Mouse (Mus musculus) heart, embryonic 15.5 days (tissue): Measurements from ENCODE around the gene Ide. TPM values are rescaled to one million over a fixed set of nuclear protein-coding genes. Genes with fewer than 3 reads are reported as not detected.

ENCODE experiments used
- ATAC-seq: fragments of 200-750 bp; cut with Nextera tagmentation; replicated peaks from 2 replicates; pipeline ENCODE4 v1.8.0; 2017; ENCODE audit warnings: low read depth, moderate TSS enrichment; ENCODE audit not compliant: insufficient number of reproducible peaks, insufficient read depth, low FRiP score
- H3K27ac ChIP-seq: fragments of 300-500 bp; sonication (generic); 2 replicates; pipeline ENCODE4 v1.5.1; 2015; ENCODE audit warnings: mild to moderate bottlenecking, inconsistent platforms
- H3K27me3 ChIP-seq: fragments of 300-500 bp; sonication (generic); 2 replicates; pipeline ENCODE4 v1.6.1; 2015; ENCODE audit warnings: inconsistent platforms
- H3K36me3 ChIP-seq: fragments of 300-500 bp; sonication (generic); 2 replicates; pipeline ENCODE4 v1.6.1; 2015; ENCODE audit warnings: mild to moderate bottlenecking, inconsistent platforms
- H3K4me1 ChIP-seq: fragments of 300-500 bp; sonication (generic); replicated peaks from 2 replicates; pipeline ENCODE4 v1.6.1; 2015; ENCODE audit warnings: inconsistent platforms
- H3K4me2 ChIP-seq: fragments of 300-500 bp; sonication (generic); 2 replicates; pipeline ENCODE4 v1.6.1; 2015; ENCODE audit warnings: inconsistent platforms, mild to moderate bottlenecking, moderate library complexity
- H3K4me3 ChIP-seq: fragments of 300-500 bp; sonication (generic); 2 replicates; pipeline ENCODE4 v1.5.1; 2015; ENCODE audit warnings: mild to moderate bottlenecking, inconsistent platforms
- H3K9ac ChIP-seq: fragments of 300-500 bp; sonication (generic); 2 replicates; pipeline ENCODE4 v1.6.1; 2015; ENCODE audit warnings: mild to moderate bottlenecking, inconsistent platforms
- H3K9me3 ChIP-seq: fragments of 300-500 bp; sonication (generic); replicated peaks from 2 replicates; pipeline ENCODE4 v1.6.1; 2016; ENCODE audit warnings: inconsistent platforms
- WGBS: fragments of 180-500 bp; shearing (Covaris S2); methylation state at CpG from one replicate; pipeline ENCODE4 v1.1.7; 2015; ENCODE audit warnings: mixed read lengths; 5-methylcytosine and 5-hydroxymethylcytosine counted together
- polyA plus RNA-seq: library from polyadenylated mRNA; unstranded; fragments of >200 nt; fragmentation: Nextera tagmentation; extraction: Ambion mirVana; gene quantifications from 2 replicates; pipeline ENCODE4 v1.2.1, GENCODE M21; 2015

Gene Ide
- polyA plus RNA-seq, 1 experiment from 2014 or later, result 66.6 TPM

DNA sequence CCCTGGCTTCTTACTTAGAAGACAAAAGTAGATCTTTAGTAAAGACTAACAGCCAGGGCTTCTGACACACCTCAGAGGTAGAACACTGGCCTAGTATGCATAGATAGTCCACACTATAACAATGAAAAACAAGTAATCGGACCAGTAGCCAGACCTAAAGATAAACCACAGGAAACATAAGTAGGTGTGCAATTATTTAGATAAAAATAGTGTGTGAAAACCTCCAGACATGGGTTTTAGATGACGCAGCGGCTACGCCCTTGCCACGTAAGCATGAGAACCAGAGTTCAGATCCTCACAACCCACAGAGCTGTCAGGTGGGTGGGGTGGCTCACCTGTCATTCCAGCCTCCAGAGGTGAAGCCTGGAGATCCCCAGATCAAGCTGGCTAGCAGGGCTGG is 4.3 kb downstream of the Ide start:
- Histone ChIP-seq H3K36me3 (peaks cover 16% of the 10 kb centered on the region; the same call in 1 of the 2 replicates), H3K9ac (no peak overlapping the region), H3K4me1 (peaks cover 17% of the 10 kb centered on the region), H3K27me3 (no peaks in the 10 kb centered on the region), H3K9me3 (no peaks in the 10 kb centered on the region), H3K4me3 (no peak overlapping the region), H3K27ac (no peak overlapping the region), H3K4me2 (no peak overlapping the region)
- ATAC-seq, result no peak
- WGBS, result 70% methylated on average over 5 of the region's 5 CpGs

DNA sequence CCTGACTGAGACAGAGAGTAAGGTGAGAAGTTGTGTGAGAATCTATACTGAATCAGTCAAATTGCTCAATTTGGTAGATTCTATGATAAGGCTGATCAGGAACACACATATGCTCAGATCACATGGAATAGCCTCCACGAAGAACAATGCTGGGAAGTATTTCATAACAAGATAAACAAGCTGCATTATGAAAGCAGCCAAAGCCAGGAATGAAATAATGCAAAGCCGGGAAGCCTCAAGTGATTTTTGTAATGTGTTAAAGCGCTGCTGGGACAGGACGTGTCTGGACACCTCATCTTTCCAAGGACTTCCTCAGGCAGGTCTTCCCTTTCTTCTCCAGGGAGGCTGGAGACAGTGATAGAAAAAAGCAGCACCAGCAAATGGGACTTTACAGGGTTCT is 4.9 kb downstream of the Ide start:
- H3K4me1 ChIP-seq, result peaks cover 13% of the 10 kb centered on the region
- WGBS, result 83% methylated on average over 4 of the region's 4 CpGs
- no peaks in the 10 kb centered on the region for H3K9me3 ChIP-seq
- ATAC-seq, result no peak
- peaks cover 21% of the 10 kb centered on the region; the same call in 1 of the 2 replicates for H3K36me3 ChIP-seq
- H3K27me3 ChIP-seq, result no peaks in the 10 kb centered on the region
- no peak overlapping the region for H3K9ac ChIP-seq
- no peak overlapping the region for H3K27ac ChIP-seq
- no peak overlapping the region for H3K4me3 ChIP-seq
- no peak overlapping the region for H3K4me2 ChIP-seq

DNA sequence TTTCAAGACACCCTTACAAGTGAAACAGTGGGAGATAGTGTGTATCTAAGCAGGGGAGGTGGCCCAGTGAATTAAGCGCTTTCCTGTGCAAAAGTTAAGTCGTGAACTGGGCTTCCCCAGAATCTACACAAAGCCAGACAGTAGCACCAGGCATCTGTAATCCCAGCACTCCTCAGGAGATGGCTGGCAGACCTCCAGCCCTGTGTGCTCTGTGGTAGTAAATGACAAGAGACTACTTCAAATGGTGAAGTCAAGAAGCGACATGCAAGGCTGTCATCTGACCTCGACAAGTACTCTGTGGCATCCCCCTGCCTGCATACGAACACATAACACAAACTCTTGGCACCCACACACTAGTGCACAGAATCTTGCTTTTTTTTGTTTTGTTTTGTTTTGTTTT is 10.4 kb downstream of the Ide start:
- Histone ChIP-seq H3K27me3 (no peaks in the 10 kb centered on the region), H3K4me1 (0 out of 2 replicates have a peak, but pooled peaks cover 4% of the 10 kb centered on the region), H3K9me3 (no peaks in the 10 kb centered on the region), H3K9ac (no peak overlapping the region), H3K36me3 (peaks cover 33% of the 10 kb centered on the region), H3K27ac (peak overlapping the region; percentile 13; the same call in 1 of the 2 replicates), H3K4me3 (no peak overlapping the region), H3K4me2 (no peak overlapping the region)
- ATAC-seq, result no peak
- WGBS, result 58% methylated on average over 5 of the region's 5 CpGs

GRCm38 (mm10) chr19:37323566-37323965 is 14.1 kb downstream of the Ide start:
- WGBS, result 68% methylated on average over 3 of the region's 3 CpGs
- no peak overlapping the region for H3K9ac ChIP-seq
- H3K27me3 ChIP-seq, result no peaks in the 10 kb centered on the region
- H3K4me2 ChIP-seq, result no peak overlapping the region
- H3K9me3 ChIP-seq, result no peaks in the 10 kb centered on the region
- peaks cover 20% of the 10 kb centered on the region for H3K36me3 ChIP-seq
- ATAC-seq, result no peak
- peaks cover 16% of the 10 kb centered on the region for H3K4me1 ChIP-seq
- H3K27ac ChIP-seq, result no peak overlapping the region
- H3K4me3 ChIP-seq, result no peak overlapping the region

DNA sequence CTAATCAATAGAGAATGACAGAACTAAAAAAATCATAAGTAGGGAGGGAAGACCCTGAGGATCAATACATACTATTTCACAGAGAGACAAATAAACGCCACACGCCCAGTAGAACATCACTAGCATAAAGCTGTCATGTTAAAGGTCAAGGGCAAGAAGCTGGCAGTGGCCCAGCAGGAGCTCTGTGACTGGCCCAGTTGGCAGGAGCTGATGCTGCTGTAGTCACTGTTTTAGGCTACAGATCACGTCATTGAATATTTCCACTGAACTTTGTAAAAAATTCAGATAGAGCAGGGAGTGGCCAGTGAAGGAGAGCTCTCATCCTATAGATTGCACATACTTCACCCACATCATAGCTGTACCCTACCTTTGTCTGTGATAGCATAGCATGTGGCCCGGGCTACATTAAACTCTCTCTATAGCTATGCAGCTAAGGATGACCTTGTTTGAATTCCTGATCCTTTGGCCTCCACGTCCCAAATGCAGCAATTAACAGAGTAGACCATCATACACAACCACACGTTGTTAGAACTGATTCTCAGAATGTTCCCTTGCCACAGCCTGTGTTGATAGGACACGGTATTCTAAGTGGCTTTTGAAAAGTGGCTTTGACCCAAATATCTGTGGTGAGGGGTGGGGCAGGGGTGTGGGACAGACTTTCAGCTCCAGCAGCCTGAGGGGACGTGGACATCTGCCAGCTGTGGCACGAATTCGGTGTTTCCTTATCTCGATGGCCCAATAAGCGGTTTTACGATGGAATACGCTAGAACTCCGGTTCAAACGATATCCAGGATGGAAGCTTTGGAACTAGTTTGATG is 16.6 kb downstream of the Ide start:
- peak; percentile 60; the same call in 1 of the 2 replicates for ATAC-seq
- no peak overlapping the region for H3K4me3 ChIP-seq
- no peaks in the 10 kb centered on the region for H3K9me3 ChIP-seq
- H3K4me1 ChIP-seq, result peaks cover 21% of the 10 kb centered on the region
- H3K4me2 ChIP-seq, result no peak overlapping the region
- H3K27me3 ChIP-seq, result no peaks in the 10 kb centered on the region
- 59% methylated on average over 16 of the region's 16 CpGs for WGBS
- peaks cover 12% of the 10 kb centered on the region for H3K36me3 ChIP-seq
- H3K27ac ChIP-seq, result peak overlapping the region; percentile 79
- H3K9ac ChIP-seq, result no peak overlapping the region

DNA sequence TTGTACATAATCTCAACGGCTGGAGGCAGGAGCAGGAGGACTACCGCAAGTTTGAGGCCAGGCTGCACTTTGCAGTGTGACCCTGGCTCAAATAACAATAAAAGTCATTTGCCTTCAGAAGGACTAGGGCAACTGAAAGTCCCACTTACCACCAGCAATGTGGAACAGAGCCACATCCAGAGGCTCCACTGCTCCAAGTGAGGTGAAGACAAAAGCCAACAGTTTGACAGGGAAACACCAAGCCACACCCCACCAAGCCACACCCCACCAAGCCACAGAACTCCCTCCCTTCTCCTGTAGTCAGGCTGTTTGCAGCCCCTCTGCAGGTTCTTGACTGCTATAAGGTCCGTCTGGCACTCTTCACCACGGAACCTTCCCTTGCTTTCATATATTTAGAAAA is 20.3 kb downstream of the Ide start:
- Histone ChIP-seq H3K4me3 (no peak overlapping the region), H3K27ac (peak overlapping the region; percentile 25; the same call in 1 of the 2 replicates), H3K27me3 (no peaks in the 10 kb centered on the region), H3K9ac (no peak overlapping the region), H3K4me1 (peaks cover 29% of the 10 kb centered on the region), H3K36me3 (peaks cover 6% of the 10 kb centered on the region; the same call in 1 of the 2 replicates), H3K4me2 (no peak overlapping the region), H3K9me3 (no peaks in the 10 kb centered on the region)
- 79% methylated on average over 4 of the region's 4 CpGs for WGBS
- no peak for ATAC-seq

DNA sequence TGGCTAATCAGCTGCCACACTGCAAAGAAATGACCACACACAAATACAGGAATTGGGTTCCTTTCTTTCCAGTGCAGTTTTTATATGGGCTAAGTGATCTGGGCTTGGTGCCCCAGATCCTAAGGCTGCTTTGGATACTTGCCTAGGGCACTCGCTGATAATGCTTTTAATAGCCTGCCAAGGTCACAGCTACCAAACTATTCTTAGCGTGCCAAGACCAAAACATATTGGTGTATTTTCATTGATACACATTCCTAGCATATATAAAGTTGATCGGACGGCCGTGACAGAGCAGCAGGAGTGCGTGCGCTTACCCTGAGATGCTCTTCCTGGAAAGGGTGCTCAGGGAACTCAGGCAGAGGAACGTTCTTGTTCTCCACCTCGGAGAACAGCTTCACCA is 22.6 kb downstream of the Ide start:
- H3K4me3 ChIP-seq, result no peak overlapping the region
- peak overlapping the region; percentile 29; the same call in 1 of the 2 replicates for H3K9ac ChIP-seq
- no peaks in the 10 kb centered on the region for H3K9me3 ChIP-seq
- no peaks in the 10 kb centered on the region for H3K27me3 ChIP-seq
- H3K27ac ChIP-seq, result peak overlapping the region; percentile 92
- peaks cover 16% of the 10 kb centered on the region for H3K4me1 ChIP-seq
- peaks cover 20% of the 10 kb centered on the region; the same call in 1 of the 2 replicates for H3K36me3 ChIP-seq
- 40% methylated on average over 9 of the region's 9 CpGs for WGBS
- peak overlapping the region; percentile 51 for H3K4me2 ChIP-seq
- peak; percentile 64; the same call in 1 of the 2 replicates for ATAC-seq

DNA sequence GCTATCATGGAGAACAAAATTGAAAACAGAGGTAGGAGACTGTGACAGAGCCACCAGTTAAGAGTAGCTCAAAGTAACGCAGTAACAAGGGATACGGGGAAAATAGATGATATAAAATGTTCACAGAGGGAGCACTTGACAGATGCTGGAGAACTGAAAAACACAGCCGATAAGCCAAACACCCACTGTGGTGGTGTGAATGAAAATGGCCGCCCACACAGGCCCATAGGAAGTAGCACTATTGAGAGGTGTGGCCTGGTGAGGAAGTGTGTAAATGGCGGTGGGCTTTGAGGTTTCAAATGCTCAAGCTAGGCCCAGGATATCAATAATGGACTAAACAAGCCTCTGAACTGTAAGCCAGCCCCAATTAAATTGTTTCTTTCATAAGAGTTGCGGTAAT is 26.2 kb downstream of the Ide start:
- 88% methylated on average over 6 of the region's 6 CpGs for WGBS
- Histone ChIP-seq H3K9ac (no peak overlapping the region), H3K4me2 (no peak overlapping the region), H3K27me3 (no peaks in the 10 kb centered on the region), H3K4me3 (no peak overlapping the region), H3K36me3 (peaks cover 25% of the 10 kb centered on the region; the same call in 1 of the 2 replicates), H3K4me1 (peaks cover 14% of the 10 kb centered on the region), H3K27ac (no peak overlapping the region), H3K9me3 (no peaks in the 10 kb centered on the region)
- no peak for ATAC-seq

DNA sequence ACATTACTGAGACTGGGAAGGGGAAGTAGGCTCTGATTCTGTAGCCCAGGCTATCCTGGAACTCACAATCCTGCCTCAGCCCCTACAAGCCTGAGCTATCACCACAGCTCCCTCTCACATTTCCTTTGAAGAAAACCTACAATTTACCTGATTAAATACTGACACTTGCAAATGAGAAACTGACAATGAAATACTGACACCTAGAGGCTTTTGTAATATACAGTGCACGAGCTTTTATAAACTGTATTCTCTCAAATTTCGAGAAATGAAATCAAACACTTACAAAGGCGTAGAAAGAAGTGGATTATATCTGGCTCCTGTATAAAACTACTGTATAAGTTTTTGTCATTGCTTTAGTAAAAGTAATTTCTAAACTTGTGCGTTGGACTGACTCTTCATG is 27.5 kb downstream of the Ide start:
- 78% methylated on average over 4 of the region's 4 CpGs for WGBS
- Histone ChIP-seq H3K4me2 (no peak overlapping the region), H3K9ac (no peak overlapping the region), H3K27ac (no peak overlapping the region), H3K36me3 (peaks cover 23% of the 10 kb centered on the region; the same call in 1 of the 2 replicates), H3K27me3 (no peaks in the 10 kb centered on the region), H3K4me1 (peaks cover 3% of the 10 kb centered on the region; the same call in 1 of the 2 replicates), H3K4me3 (no peak overlapping the region), H3K9me3 (no peaks in the 10 kb centered on the region)
- ATAC-seq, result no peak

GRCm38 (mm10) chr19:37308941-37309340 is 28.7 kb downstream of the Ide start:
- H3K27ac ChIP-seq, result no peak overlapping the region
- no peaks in the 10 kb centered on the region for H3K27me3 ChIP-seq
- H3K9ac ChIP-seq, result no peak overlapping the region
- ATAC-seq, result no peak
- peaks cover 23% of the 10 kb centered on the region; the same call in 1 of the 2 replicates for H3K36me3 ChIP-seq
- H3K4me2 ChIP-seq, result no peak overlapping the region
- no peak overlapping the region for H3K4me3 ChIP-seq
- 89% methylated on average over 7 of the region's 7 CpGs for WGBS
- H3K9me3 ChIP-seq, result no peaks in the 10 kb centered on the region
- H3K4me1 ChIP-seq, result no peaks in the 10 kb centered on the region

DNA sequence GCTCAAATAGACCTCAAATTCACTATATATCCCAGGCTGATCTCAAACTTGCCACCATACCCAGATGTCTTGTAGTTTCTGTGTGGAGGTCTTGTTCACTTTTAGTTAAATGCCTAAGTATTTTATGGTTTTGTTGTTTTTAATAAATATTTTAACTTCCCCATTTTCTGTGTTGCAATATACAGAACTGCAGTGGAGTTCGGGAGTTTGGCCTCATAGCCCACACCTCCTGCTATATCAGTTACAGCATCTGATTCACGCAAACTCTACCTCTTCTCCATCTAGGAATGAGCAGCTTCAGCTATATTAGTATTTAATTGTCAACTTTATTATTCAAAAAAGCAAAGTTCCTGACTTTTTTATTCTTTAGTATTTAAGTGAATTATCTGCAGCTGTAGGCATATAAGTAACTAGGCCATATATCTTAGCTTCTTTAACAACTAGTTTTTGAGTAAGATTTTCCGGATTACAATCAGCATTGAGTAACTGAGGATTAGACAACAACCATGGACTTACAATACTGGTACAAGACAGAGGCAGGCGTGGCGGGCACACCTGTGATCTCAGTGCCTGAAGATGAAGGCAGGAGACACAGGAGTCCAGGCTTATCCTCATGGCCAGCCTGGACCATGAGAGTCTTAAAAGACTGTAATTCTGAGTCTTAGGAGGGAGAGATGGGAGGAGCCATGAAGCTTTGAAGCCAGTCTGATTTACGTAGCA is 29.7 kb downstream of the Ide start:
- Histone ChIP-seq H3K4me2 (no peak overlapping the region), H3K4me1 (no peaks in the 10 kb centered on the region), H3K4me3 (no peak overlapping the region), H3K36me3 (peaks cover 23% of the 10 kb centered on the region; the same call in 1 of the 2 replicates), H3K9ac (no peak overlapping the region), H3K27me3 (no peaks in the 10 kb centered on the region), H3K9me3 (no peaks in the 10 kb centered on the region), H3K27ac (no peak overlapping the region)
- no peak for ATAC-seq
- 89% methylated on average over 6 of the region's 6 CpGs for WGBS
